Mouse (Mus musculus) kidney, adult 2 months (tissue): Measurements from ENCODE around the gene Spata31d1b. TPM values are rescaled to one million over a fixed set of nuclear protein-coding genes. Genes with fewer than 3 reads are reported as not detected.
"Not testable (repeated sequence)": the region's sequence is repeated elsewhere in the genome, so short reads cannot be mapped to it uniquely, and the experiment has no call there.

Experiments
- DNase-seq: peaks from one replicate; pipeline ENCODE4 v3.0.0; 2021
- H3K27ac ChIP-seq: fragments of 200-500 bp; 2 replicates; pipeline ENCODE4 v1.5.1; 2012; ENCODE audit warnings: low read depth, low read length, control low read depth, inconsistent platforms; ENCODE audit not compliant: insufficient read depth
- H3K27me3 ChIP-seq: fragments of 200-500 bp; replicated peaks from 2 replicates; pipeline ENCODE4 v1.6.1; 2012; ENCODE audit warnings: mild to moderate bottlenecking, moderate library complexity, low read length, inconsistent platforms; ENCODE audit not compliant: control insufficient read depth, insufficient read depth
- H3K36me3 ChIP-seq: fragments of 200-500 bp; 2 replicates; pipeline ENCODE4 v1.6.1; 2012; ENCODE audit warnings: mild to moderate bottlenecking, moderate library complexity, low read length, inconsistent platforms; ENCODE audit not compliant: control insufficient read depth, insufficient read depth
- H3K4me1 ChIP-seq: fragments of 200-500 bp; 2 replicates; pipeline ENCODE4 v1.6.1; 2011; ENCODE audit warnings: low read length; ENCODE audit not compliant: control insufficient read depth, insufficient read depth
- H3K4me3 ChIP-seq: fragments of 200-500 bp; 2 replicates; pipeline ENCODE4 v1.5.1; 2011; ENCODE audit warnings: mild to moderate bottlenecking, low read depth, low read length, control low read depth; ENCODE audit not compliant: insufficient read depth
- CTCF ChIP-seq: fragments of 200-500 bp; conservative IDR thresholded peaks from 2 replicates; pipeline ENCODE4 v1.5.1; 2011; ENCODE audit warnings: low read depth, mild to moderate bottlenecking, control low read depth, low read length, moderate library complexity, mixed read lengths; ENCODE audit not compliant: insufficient read depth, insufficient read length
- POLR2A ChIP-seq: fragments of 200-500 bp; IDR thresholded peaks from one replicate; pipeline ENCODE4 v1.6.1; 2011; ENCODE audit warnings: low read depth, low read length, control low read depth
- WGBS: fragments of 180-500 bp; shearing (Covaris S2); methylation state at CpG from one replicate; pipeline ENCODE4 v1.1.7; 2018; 5-methylcytosine and 5-hydroxymethylcytosine counted together
- polyA plus RNA-seq: library from polyadenylated mRNA; depleted of rRNA; stranded (reverse); fragments of >200 nt; gene quantifications from 2 replicates; pipeline ENCODE4 v1.2.3, GENCODE M21; 2012; rRNA removed

The Spata31d1b gene
- 0.03 TPM in 2 replicates for polyA plus RNA-seq

GRCm38 (mm10) chr13:59711984-59712383 is at the start of gene Spata31d1b:
TSS of gene Spata31d1b (plus strand) at chr13:59712284.
- not testable (repeated sequence) for H3K4me3 ChIP-seq, H3K4me1 ChIP-seq, H3K36me3 ChIP-seq, DNase-seq, H3K27me3 ChIP-seq, H3K27ac ChIP-seq
- WGBS: 71% methylated on average over 3 of the region's 3 CpGs

GRCm38 (mm10) chr13:59663939-59664712 is 48.0 kb upstream of the Spata31d1b start:
- H3K4me3 ChIP-seq: no peak overlapping the region
- peak; percentile 58 for DNase-seq
- no peaks in the 10 kb centered on the region for H3K4me1 ChIP-seq
- TF ChIP-seq POLR2A (no peak), CTCF (no peak)
- no peak overlapping the region for H3K27ac ChIP-seq
- no peaks in the 10 kb centered on the region for H3K27me3 ChIP-seq
- WGBS: 56% methylated on average over 19 of the region's 19 CpGs
- no peaks in the 10 kb centered on the region for H3K36me3 ChIP-seq

GRCm38 (mm10) chr13:59667763-59668162 is 44.3 kb upstream of the Spata31d1b start:
- Histone ChIP-seq H3K36me3 (no peaks in the 10 kb centered on the region), H3K4me3 (no peak overlapping the region), H3K27me3 (no peaks in the 10 kb centered on the region), H3K4me1 (no peaks in the 10 kb centered on the region), H3K27ac (no peak overlapping the region)
- 90% methylated on average over 5 of the region's 5 CpGs for WGBS
- TF ChIP-seq POLR2A: no peak
- TF ChIP-seq CTCF: no peak
- no peak for DNase-seq

GRCm38 (mm10) chr13:59668501-59669093 is 43.5 kb upstream of the Spata31d1b start:
- TF ChIP-seq POLR2A (no peak), CTCF (no peak)
- peak; percentile 55 for DNase-seq
- Histone ChIP-seq H3K27me3 (no peaks in the 10 kb centered on the region), H3K27ac (peak overlapping the region; percentile 6; the same call in 1 of the 2 replicates), H3K4me3 (no peak overlapping the region), H3K4me1 (no peaks in the 10 kb centered on the region), H3K36me3 (no peaks in the 10 kb centered on the region)
- WGBS: 30% methylated on average over 11 of the region's 11 CpGs

GRCm38 (mm10) chr13:59669946-59670345 is 42.1 kb upstream of the Spata31d1b start:
- Histone ChIP-seq H3K36me3 (no peaks in the 10 kb centered on the region), H3K27me3 (no peaks in the 10 kb centered on the region), H3K27ac (no peak overlapping the region), H3K4me1 (no peaks in the 10 kb centered on the region), H3K4me3 (no peak overlapping the region)
- no peak for DNase-seq
- 90% methylated on average over 10 of the region's 10 CpGs for WGBS
- TF ChIP-seq CTCF: no peak
- TF ChIP-seq POLR2A: no peak

GRCm38 (mm10) chr13:59671521-59671920 is 40.6 kb upstream of the Spata31d1b start:
- Histone ChIP-seq H3K27me3 (no peaks in the 10 kb centered on the region), H3K27ac (no peak overlapping the region), H3K4me1 (no peaks in the 10 kb centered on the region), H3K4me3 (no peak overlapping the region), H3K36me3 (no peaks in the 10 kb centered on the region)
- DNase-seq: no peak
- WGBS: 88% methylated on average over 2 of the region's 2 CpGs
- TF ChIP-seq CTCF: no peak
- TF ChIP-seq POLR2A: no peak

GRCm38 (mm10) chr13:59672248-59672647 is 39.8 kb upstream of the Spata31d1b start:
- H3K27ac ChIP-seq: no peak overlapping the region
- H3K27me3 ChIP-seq: no peaks in the 10 kb centered on the region
- no peak overlapping the region for H3K4me3 ChIP-seq
- DNase-seq: no peak
- WGBS: 83% methylated on average over 6 of the region's 6 CpGs
- H3K4me1 ChIP-seq: no peaks in the 10 kb centered on the region
- no peak for TF ChIP-seq POLR2A
- no peak for TF ChIP-seq CTCF
- H3K36me3 ChIP-seq: no peaks in the 10 kb centered on the region
